Mouse (Mus musculus) cerebellum, postnatal 36 days (tissue): ENCODE data around the gene Gm3149.
"Not testable (repeated sequence)": the region's sequence is repeated elsewhere in the genome, so short reads cannot be mapped to it uniquely, and the experiment has no call there.

ENCODE experiments used
- DNase-seq, 2 experiments: peaks; one replicate each; pipeline ENCODE4 v3.0.0; 2021 to 2022; ENCODE audit warnings: mixed read lengths in 2 of 2

The Gm3149 gene

DNA sequence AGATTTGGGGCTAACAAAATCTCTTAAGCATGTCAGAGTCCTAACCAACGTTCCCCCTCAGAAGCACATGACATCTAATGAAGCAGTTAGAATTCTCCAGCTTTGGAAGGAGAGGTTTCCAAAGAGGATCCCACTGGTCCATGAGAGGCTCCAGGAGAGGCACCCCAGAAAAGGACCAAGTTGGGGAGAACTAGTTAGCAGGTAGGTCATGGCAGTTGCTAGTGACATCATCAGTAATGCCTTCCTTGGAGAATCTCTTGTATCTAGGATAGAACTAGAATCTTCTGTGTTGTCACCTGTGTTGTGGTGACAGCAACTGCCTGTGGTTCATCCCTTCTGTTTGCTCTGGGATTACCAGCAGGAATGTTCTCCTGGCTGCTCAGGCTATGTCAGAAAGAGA lies at the start of gene Gm3149:
Gm3149 (plus strand) TSS at position 301 of the 400 bp plus-strand sequence.
- DNase-seq, result not testable (repeated sequence)

DNA sequence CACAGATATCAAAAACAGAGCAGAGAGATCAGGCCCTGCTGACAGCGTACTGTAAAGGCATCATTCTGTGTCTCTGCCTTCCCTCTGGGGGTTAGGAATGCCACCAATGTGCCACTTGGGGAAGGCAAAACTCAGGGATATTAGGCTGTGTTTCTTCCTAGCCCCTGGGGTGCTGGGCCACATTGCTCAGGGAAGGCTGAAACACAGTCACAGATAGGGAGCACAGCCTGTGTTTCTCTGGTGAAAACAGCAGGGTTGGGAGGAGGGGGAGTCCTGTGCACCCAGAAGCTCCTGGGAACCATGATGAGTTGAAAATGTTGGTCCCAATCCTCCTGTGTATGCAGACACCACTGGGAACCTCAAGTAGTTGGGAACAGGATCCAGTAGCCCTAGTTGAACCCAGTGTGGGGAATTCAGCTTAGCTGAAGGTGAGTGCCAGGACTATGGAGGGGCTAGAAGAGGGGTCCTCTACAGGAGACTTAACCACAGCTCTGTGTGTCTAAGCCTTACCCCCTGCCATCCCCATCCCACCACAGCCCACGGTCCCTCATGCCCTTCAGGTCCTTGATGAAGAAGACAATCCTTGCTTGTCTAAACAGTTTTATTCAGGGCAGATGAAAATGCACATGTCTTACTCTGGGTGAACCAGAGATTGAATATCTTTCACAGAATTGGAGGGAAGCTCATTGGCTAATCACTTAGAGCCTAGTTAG lies 47.7 kb upstream of the Gm3149 start:
- DNase-seq, result not testable (repeated sequence)

- DNase-seq, result not testable (repeated sequence)
Observed at GRCm38 (mm10) chr14:4279828-4280227, 37.3 kb upstream of the Gm3149 start.

GRCm38 (mm10) chr14:4334476-4335080 lies 17.5 kb downstream of the Gm3149 start, which contains the start of gene 2610042L04Rik:
TSS of gene 2610042L04Rik (plus strand) at chr14:4334763.
- DNase-seq, result not testable (repeated sequence)

GRCm38 (mm10) chr14:4335506-4335905 lies 18.4 kb downstream of the Gm3149 start:
- DNase-seq, result not testable (repeated sequence)

DNA sequence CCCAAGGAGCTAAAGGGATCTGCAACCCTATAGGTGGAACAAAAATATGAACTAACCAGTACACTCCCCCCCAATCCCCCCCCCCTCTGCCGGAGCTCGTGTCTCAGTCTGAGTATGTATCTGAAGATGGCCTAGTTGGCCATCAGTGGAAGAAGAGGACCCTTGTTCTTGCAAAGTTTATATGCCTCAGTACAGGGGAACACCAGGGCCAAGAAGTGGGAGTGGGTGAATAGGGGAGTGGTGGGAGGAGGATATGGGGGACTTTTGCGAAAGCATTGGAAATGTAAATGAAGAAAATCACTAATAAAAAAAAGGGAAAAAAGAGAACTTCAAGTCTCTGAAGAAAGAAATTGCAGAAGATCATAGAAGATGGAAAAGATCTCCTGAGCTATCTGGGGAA lies 51.9 kb downstream of the Gm3149 start:
- DNase-seq, result not testable (repeated sequence)

GRCm38 (mm10) chr14:4369691-4370090 lies 52.6 kb downstream of the Gm3149 start:
- DNase-seq, result peak in 1 of 2 experiments; percentile 1
